Mouse (Mus musculus): ENCODE results near the gene Ddx50. TPM values are rescaled to one million over a fixed set of nuclear protein-coding genes. Genes with fewer than 3 reads are reported as not detected.

Ddx50 gene
- 81.5 and 103 TPM in 2 replicates for polyA plus RNA-seq (2014; fragmentation: Nextera tagmentation; extraction: Ambion mirVana)

DNA sequence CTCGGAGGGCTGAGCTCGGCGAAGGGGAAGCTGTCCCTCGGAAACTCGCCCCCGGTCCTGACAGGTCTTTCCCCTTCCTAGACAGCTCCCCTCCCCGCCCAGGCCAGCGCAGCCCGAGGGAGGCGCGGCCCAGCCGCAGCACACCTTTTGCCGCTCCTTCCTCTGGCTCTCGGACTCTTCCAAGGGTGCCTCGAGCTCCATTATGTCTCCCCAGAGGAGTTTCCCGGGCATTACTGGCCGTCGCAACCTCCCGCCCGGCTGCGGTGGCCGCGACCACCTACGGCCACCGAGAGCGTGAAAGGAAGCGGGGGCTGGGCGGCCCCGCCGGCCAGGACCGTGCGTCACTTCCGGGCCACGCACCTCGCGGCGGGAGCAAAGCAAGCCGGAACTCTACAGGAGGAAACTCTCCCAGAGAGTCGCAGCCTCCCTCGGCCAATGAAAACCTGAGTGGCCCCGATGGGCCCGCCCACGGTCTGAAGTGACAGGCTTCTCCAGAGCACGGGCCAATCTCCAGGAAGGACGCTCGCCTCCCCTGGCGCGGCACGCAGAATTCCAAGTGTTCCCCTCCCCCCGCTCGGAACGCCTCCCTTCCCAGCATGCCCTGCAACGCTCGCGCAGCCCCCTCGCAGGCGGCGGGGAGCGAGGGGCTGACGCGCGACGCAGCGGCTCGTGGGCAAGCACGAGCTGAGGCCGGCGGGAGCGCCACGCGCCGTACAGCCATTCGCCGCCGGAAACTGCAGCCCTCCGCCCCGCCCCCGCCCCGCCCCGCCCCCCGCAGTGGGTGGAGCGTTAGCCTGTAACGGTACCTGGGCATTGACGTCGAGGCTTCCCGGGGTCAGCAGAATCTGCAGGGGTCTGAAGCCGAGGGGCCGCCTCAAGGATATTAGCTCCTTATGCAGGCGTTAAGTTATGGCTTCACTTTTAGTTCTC lies at the start of gene Ddx50:
TSS of gene Ddx50 (minus strand) at position 338 of the 930 bp plus-strand sequence.
- ATAC-seq (ENCODE audit: low FRiP score, low TSS enrichment) (peak; percentile 100), DNase-seq (peak; percentile 100)
- Histone ChIP-seq H3K9me3 (ENCODE audit: control insufficient read depth, low read length) (no peaks in the 10 kb centered on the region), H3K27me3 (ENCODE audit: control insufficient read depth, insufficient read depth, low read length) (no peaks in the 10 kb centered on the region), H3K4me3 (replicated peaks; ENCODE audit: low read depth, low read length) (peak within 1 kb of the TSS; percentile 88), H3K27ac (replicated peaks; ENCODE audit: low read depth, low read length) (peak within 1 kb of the TSS; percentile 95), H3K36me3 (ENCODE audit: control insufficient read depth, insufficient read depth, low read length) (peaks cover 7% of the 10 kb centered on the region), H3K4me2 (ENCODE audit: low read length) (peak within 1 kb of the TSS; percentile 82), H3K4me1 (ENCODE audit: control insufficient read depth, insufficient read depth, low read length) (peaks cover 11% of the 10 kb centered on the region), H3K9ac (replicated peaks; ENCODE audit: low read length) (peak within 1 kb of the TSS; percentile 89)
- WGBS = under 1% methylated on average over 89 of the region's 89 CpGs

DNA sequence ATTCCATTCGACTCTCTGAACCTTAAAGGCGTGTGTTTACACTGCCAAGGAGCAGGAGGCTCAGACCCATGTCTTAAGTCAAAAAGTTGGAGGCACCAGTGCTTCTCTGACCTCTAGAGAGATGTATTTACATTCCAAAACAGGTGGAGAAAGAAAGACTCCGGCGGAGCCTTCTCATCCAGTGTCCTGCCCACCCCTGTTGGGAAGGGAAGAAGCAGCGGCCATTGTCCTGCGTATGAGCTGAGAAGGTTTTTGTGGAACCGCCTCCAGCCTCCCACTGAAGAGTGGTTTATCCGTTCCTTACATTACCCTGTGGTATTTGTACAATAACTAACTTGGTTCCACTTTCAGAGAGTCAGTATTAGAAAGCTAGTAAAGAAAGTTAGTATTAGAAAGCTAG lies 41.8 kb upstream of the Ddx50 start:
- WGBS = 54% methylated on average over 8 of the region's 8 CpGs
- DNase-seq (no peak), ATAC-seq (ENCODE audit: low FRiP score, low TSS enrichment) (no peak)
- peaks cover 1% of the 10 kb centered on the region for H3K4me1 ChIP-seq (ENCODE audit: control insufficient read depth, insufficient read depth, low read length)
- no peak overlapping the region for H3K27ac ChIP-seq (replicated peaks; ENCODE audit: low read depth, low read length)
- H3K4me3 ChIP-seq (replicated peaks; ENCODE audit: low read depth, low read length) = no peak overlapping the region
- no peak overlapping the region for H3K4me2 ChIP-seq (ENCODE audit: low read length)
- no peaks in the 10 kb centered on the region for H3K27me3 ChIP-seq (ENCODE audit: control insufficient read depth, insufficient read depth, low read length)
- H3K9ac ChIP-seq (replicated peaks; ENCODE audit: low read length) = no peak overlapping the region
- no peaks in the 10 kb centered on the region for H3K36me3 ChIP-seq (ENCODE audit: control insufficient read depth, insufficient read depth, low read length)
- no peaks in the 10 kb centered on the region for H3K9me3 ChIP-seq (ENCODE audit: control insufficient read depth, low read length)

DNA sequence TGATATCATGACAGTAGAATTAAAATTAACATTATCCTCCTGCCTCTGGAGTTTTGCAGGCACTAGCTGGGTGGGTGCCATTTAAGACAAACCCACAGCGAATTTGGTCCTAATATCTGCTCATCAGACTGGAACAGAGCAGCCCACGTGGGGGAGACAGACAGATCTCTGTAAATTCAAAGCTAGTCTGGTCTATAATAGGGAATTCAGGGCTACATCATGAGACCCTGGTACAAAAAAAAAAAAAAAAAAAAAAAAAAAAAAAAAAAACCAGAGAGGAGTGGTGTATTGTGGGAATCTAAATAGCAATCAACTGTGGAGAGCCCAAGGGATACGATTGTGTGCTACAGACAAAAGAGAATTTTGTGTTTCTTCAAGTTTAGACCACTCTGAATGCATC lies 41.2 kb upstream of the Ddx50 start:
- Histone ChIP-seq H3K4me2 (ENCODE audit: low read length) (no peak overlapping the region), H3K27ac (replicated peaks; ENCODE audit: low read depth, low read length) (no peak overlapping the region), H3K36me3 (ENCODE audit: control insufficient read depth, insufficient read depth, low read length) (no peaks in the 10 kb centered on the region), H3K27me3 (ENCODE audit: control insufficient read depth, insufficient read depth, low read length) (no peaks in the 10 kb centered on the region), H3K4me1 (ENCODE audit: control insufficient read depth, insufficient read depth, low read length) (peaks cover 7% of the 10 kb centered on the region), H3K4me3 (replicated peaks; ENCODE audit: low read depth, low read length) (no peak overlapping the region), H3K9ac (replicated peaks; ENCODE audit: low read length) (no peak overlapping the region), H3K9me3 (ENCODE audit: control insufficient read depth, low read length) (no peaks in the 10 kb centered on the region)
- no peak for DNase-seq
- 71% methylated on average over 3 of the region's 3 CpGs for WGBS
- ATAC-seq (ENCODE audit: low FRiP score, low TSS enrichment) = no peak

DNA sequence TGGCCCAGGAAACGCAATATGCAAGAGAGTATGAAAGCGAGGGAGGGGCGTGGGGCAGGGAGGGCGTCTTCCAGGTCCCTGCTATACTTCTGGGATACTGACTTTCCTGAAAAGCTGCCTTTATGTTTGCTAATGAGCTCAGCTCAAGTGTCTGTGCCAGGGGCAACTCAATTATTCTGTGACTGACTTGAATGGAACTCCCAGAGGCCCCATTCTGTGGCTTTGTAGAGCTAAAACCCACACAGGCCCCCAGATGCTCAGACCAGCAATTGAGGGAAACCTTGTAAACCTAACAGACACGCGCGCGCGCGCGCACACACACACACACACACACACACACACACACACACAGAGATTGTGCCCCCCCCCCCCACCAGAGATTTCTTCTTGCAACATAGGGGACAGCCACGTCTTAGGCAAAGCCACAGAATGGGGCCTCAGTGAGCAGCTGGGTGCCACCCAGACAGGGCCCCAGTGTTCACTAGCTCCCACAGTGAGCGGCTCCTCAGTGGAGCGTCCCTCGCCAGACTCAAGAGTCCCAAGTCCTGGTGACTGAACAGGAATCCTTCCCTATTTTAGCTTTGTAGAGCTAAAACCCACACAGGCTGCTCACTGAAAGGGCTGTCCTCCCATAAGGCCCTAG lies 36.1 kb upstream of the Ddx50 start:
- Histone ChIP-seq H3K9me3 (ENCODE audit: control insufficient read depth, low read length) (no peaks in the 10 kb centered on the region), H3K4me2 (ENCODE audit: low read length) (peak overlapping the region; percentile 31; the same call in 1 of the 2 replicates), H3K4me3 (replicated peaks; ENCODE audit: low read depth, low read length) (no peak overlapping the region), H3K9ac (replicated peaks; ENCODE audit: low read length) (no peak overlapping the region; the same call in 1 of the 2 replicates), H3K27me3 (ENCODE audit: control insufficient read depth, insufficient read depth, low read length) (peaks cover 13% of the 10 kb centered on the region; the same call in 1 of the 2 replicates), H3K4me1 (ENCODE audit: control insufficient read depth, insufficient read depth, low read length) (peaks cover 14% of the 10 kb centered on the region), H3K27ac (replicated peaks; ENCODE audit: low read depth, low read length) (peak overlapping the region; percentile 66), H3K36me3 (ENCODE audit: control insufficient read depth, insufficient read depth, low read length) (no peaks in the 10 kb centered on the region)
- DNase-seq (peak; percentile 85), ATAC-seq (ENCODE audit: low FRiP score, low TSS enrichment) (peak; percentile 81)
- WGBS = 1% methylated on average over 13 of the region's 15 CpGs

DNA sequence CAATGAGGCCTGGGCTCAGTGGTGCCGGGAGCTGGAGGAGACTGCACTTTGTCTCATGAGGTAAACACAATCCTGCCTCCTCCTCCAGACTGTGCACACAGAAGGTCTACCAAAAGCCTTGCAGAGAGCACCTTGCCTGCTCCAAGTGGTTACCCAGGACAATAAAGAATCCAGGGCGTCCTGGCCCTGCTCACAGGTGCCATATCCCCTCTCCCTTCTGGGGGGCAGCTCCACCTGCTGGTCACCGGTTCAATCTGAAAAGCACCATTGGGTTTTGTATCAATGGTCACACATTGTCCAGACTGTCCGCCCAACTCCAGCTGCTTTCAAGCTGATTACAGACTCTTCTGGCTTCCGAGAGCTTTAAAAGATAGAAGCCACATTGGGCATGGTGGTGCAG lies 32.0 kb upstream of the Ddx50 start:
- no peak overlapping the region for H3K9ac ChIP-seq (replicated peaks; ENCODE audit: low read length)
- no peak overlapping the region for H3K4me3 ChIP-seq (replicated peaks; ENCODE audit: low read depth, low read length)
- H3K27ac ChIP-seq (replicated peaks; ENCODE audit: low read depth, low read length) = no peak overlapping the region
- ATAC-seq (ENCODE audit: low FRiP score, low TSS enrichment) = no peak
- 57% methylated on average over 5 of the region's 5 CpGs for WGBS
- peak; percentile 11 for DNase-seq
- no peak overlapping the region for H3K4me2 ChIP-seq (ENCODE audit: low read length)
- H3K27me3 ChIP-seq (ENCODE audit: control insufficient read depth, insufficient read depth, low read length) = peaks cover 13% of the 10 kb centered on the region; the same call in 1 of the 2 replicates
- H3K4me1 ChIP-seq (ENCODE audit: control insufficient read depth, insufficient read depth, low read length) = peaks cover 14% of the 10 kb centered on the region
- no peaks in the 10 kb centered on the region for H3K36me3 ChIP-seq (ENCODE audit: control insufficient read depth, insufficient read depth, low read length)
- peaks cover 8% of the 10 kb centered on the region; the same call in 1 of the 2 replicates for H3K9me3 ChIP-seq (ENCODE audit: control insufficient read depth, low read length)

DNA sequence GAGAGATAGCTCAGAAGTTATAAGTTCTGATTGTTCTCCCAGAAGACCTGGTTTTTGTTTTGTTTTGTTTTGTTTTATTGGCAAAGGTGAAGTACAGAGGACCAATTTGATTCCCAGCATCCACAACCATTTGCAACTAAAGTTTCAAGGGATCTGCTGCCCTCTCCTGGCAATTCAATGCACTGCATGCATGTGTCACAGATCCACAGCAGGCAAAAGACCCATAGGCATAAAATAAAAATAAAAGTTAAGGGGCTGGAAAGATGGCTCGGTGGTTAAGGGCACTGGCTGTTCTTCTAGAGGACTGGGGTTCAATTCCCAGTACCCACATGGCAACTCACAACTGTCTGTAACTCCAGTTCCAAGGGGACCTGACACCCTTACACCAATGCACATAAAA lies 28.8 kb upstream of the Ddx50 start:
- 76% methylated on average over 1 of the region's 1 CpGs for WGBS
- peaks cover 8% of the 10 kb centered on the region; the same call in 1 of the 2 replicates for H3K27me3 ChIP-seq (ENCODE audit: control insufficient read depth, insufficient read depth, low read length)
- H3K4me2 ChIP-seq (ENCODE audit: low read length) = no peak overlapping the region
- H3K36me3 ChIP-seq (ENCODE audit: control insufficient read depth, insufficient read depth, low read length) = no peaks in the 10 kb centered on the region
- no peak overlapping the region for H3K4me3 ChIP-seq (replicated peaks; ENCODE audit: low read depth, low read length)
- peaks cover 8% of the 10 kb centered on the region; the same call in 1 of the 2 replicates for H3K9me3 ChIP-seq (ENCODE audit: control insufficient read depth, low read length)
- H3K4me1 ChIP-seq (ENCODE audit: control insufficient read depth, insufficient read depth, low read length) = no peaks in the 10 kb centered on the region
- H3K9ac ChIP-seq (replicated peaks; ENCODE audit: low read length) = no peak overlapping the region
- DNase-seq (no peak), ATAC-seq (ENCODE audit: low FRiP score, low TSS enrichment) (no peak)
- no peak overlapping the region for H3K27ac ChIP-seq (replicated peaks; ENCODE audit: low read depth, low read length)

DNA sequence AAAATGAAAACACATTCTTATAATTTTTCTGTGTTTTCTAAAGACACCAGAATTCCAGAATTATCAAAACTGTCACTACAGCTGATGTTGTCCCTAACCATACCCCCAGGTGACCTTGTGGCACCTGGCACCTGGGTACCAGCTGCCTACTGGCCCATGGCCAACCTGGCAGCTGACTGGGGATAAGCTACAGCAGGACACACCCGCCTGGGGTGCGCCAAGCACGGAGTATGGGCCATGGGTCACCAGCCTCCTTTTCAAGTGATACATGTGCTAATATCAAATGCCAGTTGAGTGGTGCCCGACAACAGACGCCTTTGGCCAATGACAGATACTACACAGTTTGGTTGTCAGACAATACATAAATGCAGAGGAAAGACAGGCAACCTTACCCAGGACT lies 26.3 kb upstream of the Ddx50 start:
- ATAC-seq (ENCODE audit: low FRiP score, low TSS enrichment) (no peak), DNase-seq (no peak)
- H3K27me3 ChIP-seq (ENCODE audit: control insufficient read depth, insufficient read depth, low read length) = no peaks in the 10 kb centered on the region
- no peaks in the 10 kb centered on the region for H3K4me1 ChIP-seq (ENCODE audit: control insufficient read depth, insufficient read depth, low read length)
- H3K4me3 ChIP-seq (replicated peaks; ENCODE audit: low read depth, low read length) = no peak overlapping the region
- 83% methylated on average over 5 of the region's 5 CpGs for WGBS
- H3K36me3 ChIP-seq (ENCODE audit: control insufficient read depth, insufficient read depth, low read length) = no peaks in the 10 kb centered on the region
- H3K9ac ChIP-seq (replicated peaks; ENCODE audit: low read length) = no peak overlapping the region
- H3K27ac ChIP-seq (replicated peaks; ENCODE audit: low read depth, low read length) = no peak overlapping the region
- H3K9me3 ChIP-seq (ENCODE audit: control insufficient read depth, low read length) = peaks cover 8% of the 10 kb centered on the region; the same call in 1 of the 2 replicates
- no peak overlapping the region for H3K4me2 ChIP-seq (ENCODE audit: low read length)

DNA sequence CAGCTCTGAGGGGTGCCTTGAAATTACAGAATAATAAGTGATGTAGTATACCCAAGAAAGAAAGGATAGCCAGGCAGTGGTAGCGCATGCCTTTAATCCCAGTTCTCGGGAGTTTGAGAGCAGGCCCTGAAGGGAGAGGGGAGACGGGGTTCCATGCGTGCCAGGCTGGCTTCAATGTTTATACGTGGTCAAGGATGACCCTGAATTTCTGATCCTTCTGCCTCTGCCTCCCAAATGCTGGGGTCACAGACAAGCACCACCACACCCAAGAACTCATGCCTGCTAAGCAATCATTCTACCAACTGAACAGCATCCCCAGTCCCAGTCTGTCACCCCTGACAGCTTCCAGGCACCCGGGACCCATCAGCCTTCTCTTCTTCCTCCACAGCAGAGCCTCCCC lies 25.2 kb upstream of the Ddx50 start:
- Histone ChIP-seq H3K4me2 (ENCODE audit: low read length) (no peak overlapping the region), H3K4me3 (replicated peaks; ENCODE audit: low read depth, low read length) (no peak overlapping the region), H3K9ac (replicated peaks; ENCODE audit: low read length) (no peak overlapping the region), H3K27ac (replicated peaks; ENCODE audit: low read depth, low read length) (no peak overlapping the region), H3K4me1 (ENCODE audit: control insufficient read depth, insufficient read depth, low read length) (no peaks in the 10 kb centered on the region), H3K9me3 (ENCODE audit: control insufficient read depth, low read length) (peaks cover 8% of the 10 kb centered on the region; the same call in 1 of the 2 replicates), H3K36me3 (ENCODE audit: control insufficient read depth, insufficient read depth, low read length) (no peaks in the 10 kb centered on the region), H3K27me3 (ENCODE audit: control insufficient read depth, insufficient read depth, low read length) (no peaks in the 10 kb centered on the region)
- ATAC-seq (ENCODE audit: low FRiP score, low TSS enrichment) (no peak), DNase-seq (no peak)
- 89% methylated on average over 6 of the region's 6 CpGs for WGBS
